Mouse (Mus musculus) retina, postnatal 7 days (tissue): Measurements from ENCODE around the gene Aoc1.

Experiments
- DNase-seq: peaks from one replicate; pipeline ENCODE4 v3.0.0-alpha.2; 2012; ENCODE audit warnings: low read depth, low spot score

The Aoc1 gene

GRCm38 (mm10) chr6:48872596-48872995 is at the start of gene Aoc1:
Aoc1 (plus strand) TSS chr6:48872896.
- DNase-seq = no peak

DNA sequence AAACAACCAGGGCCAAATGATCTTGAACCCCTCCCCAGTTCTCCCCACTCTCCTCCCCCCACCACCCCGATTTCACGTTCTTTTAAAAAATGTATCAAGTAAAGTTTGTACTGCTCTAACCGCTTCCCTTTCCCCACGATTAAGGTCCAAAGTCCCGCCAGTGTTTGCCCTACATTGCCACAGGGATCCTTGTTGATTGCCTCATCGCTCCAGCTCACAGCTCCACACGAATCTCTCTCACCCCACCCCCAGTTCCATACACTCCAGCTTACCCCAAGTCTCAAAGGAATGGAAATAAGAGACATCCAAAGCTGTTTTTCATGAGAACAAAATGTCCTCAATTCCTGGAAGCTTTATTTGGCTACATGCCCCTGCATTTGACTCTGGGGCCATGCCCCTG is 47.7 kb upstream of the Aoc1 start:
- DNase-seq = no peak

- DNase-seq = no peak
These were observed 43.7 kb upstream of the Aoc1 start for GRCm38 (mm10) chr6:48828976-48829375.

DNA sequence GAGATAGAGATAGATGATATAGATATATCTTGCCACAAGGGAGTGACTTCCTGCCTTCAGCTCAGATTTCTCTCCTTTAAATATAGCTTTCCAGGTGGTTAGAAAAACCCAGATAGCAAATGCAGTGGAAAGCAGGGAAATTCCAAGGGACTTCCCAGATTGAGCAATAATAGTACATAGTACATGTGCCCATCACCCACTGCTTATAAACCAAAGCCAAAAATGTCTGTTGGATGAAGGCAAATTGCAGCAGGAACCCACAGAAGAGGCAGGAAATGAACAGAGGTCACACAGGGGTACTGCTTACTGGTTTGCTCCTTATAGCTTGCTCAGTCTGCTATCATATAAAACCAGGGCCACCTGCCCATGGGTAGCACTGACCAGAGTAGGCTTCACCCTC is 43.0 kb upstream of the Aoc1 start:
- DNase-seq = no peak

- DNase-seq = no peak
These were observed 42.5 kb upstream of the Aoc1 start for GRCm38 (mm10) chr6:48830241-48830640.

GRCm38 (mm10) chr6:48831141-48831540 is 41.6 kb upstream of the Aoc1 start:
- no peak for DNase-seq

GRCm38 (mm10) chr6:48832426-48832825 is 40.3 kb upstream of the Aoc1 start:
- DNase-seq = no peak

DNA sequence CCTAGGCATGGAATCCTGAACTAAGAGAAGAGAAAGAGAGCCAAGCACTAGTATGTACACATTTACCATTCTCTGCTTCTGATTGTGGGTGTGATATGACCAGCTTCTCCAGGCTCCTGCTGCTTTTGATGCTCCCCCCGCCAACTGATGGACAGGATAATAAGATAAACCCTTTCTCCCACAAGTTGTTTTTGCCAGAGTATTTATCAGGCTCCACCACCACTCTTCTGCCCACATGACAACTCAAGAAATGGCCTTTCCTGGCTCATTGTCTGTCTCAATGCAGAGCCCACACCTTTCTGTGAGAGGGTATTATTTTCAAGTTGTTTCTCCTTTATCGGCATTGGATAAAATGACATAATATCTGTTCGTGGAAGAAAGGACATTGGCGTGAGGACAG is 39.2 kb upstream of the Aoc1 start:
- DNase-seq = no peak

DNA sequence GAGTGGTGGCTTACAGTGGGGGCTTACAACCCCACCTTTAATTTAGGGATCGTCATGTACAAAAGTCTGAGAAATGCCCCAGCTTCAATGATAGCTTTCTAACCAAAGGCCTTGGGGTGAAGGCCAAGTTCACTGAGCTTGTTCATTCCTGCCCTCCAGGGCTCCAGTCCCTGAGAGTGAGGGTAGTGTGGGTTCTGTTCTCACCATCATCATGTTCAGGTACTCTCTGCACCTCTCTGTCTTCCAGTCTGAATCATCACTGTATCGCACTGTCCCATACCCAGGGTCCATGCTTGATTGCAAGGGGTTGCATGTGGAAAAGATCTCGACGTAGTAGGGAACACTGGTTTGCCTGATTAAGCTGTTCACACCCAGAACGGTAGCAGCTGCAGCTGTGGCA is 37.5 kb upstream of the Aoc1 start:
- DNase-seq = no peak

GRCm38 (mm10) chr6:48836146-48836545 is 36.5 kb upstream of the Aoc1 start:
- DNase-seq = no peak

GRCm38 (mm10) chr6:48837516-48837915 is 35.2 kb upstream of the Aoc1 start:
- DNase-seq = no peak

GRCm38 (mm10) chr6:48838321-48839080 is 34.2 kb upstream of the Aoc1 start:
- DNase-seq = no peak

- DNase-seq = no peak
These were observed 32.2 kb upstream of the Aoc1 start, which contains the start of gene Tmem176a for GRCm38 (mm10) chr6:48840371-48840969. Tmem176a (plus strand) TSS chr6:48840919.

- DNase-seq = peak; percentile 77
These were observed 31.6 kb upstream of the Aoc1 start, which contains the start of gene Tmem176b for GRCm38 (mm10) chr6:48840973-48841625. Tmem176b (minus strand) TSS chr6:48841496.

DNA sequence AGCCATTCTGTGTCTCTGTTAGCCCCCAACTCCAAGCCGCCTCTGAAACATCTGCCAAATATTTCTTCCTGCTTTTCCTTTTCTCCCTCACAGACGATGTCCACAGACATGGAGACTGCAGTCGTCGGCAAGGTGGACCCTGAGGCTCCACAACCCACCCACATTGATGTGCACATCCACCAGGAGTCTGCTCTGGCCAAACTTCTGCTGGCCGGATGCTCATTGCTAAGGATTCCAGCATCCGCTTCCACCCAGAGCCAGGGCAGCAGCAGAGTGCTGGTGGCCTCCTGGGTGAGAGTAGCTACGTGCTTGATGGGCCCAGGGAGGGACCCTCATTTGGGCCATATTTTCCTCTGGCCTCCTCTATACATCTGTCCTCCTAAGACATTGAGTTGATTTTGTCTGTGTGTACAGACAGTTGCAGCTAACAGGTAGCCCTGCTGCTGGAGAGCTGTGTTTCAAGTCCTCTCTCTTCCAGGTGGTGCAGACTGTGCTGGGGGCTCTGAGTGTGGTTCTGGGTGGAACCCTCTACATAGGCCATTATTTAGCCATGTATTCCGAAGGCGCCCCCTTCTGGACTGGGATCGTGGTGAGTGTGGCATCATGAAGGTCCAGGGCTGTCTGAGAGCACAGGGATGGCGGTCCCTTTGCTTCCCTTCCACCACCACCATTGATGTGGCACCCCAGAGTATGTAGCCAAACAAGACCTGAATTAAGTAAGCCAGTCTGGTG is 30.4 kb upstream of the Aoc1 start:
- DNase-seq = no peak

DNA sequence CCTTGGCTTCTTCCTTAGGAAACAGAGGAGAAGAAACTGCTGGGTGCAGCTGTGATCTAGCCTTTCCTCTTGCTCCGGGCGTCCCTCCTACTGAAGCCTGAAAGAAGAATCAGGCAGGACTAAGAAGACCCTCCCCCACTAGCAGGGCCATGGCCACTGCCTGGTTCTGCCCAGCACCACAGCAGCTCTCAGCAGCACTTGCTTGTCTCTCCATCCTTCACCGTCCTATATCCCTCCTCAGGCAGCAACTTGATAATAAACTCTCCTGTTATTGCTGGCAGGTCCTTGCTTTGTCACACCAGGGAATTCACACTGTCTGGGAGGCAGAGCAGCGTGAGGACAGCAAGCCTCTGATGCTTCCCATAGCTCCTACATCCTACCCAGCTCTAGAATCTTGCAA is 27.6 kb upstream of the Aoc1 start:
- no peak for DNase-seq

- DNase-seq = no peak
These were observed 20.7 kb upstream of the Aoc1 start for GRCm38 (mm10) chr6:48851820-48852491.

GRCm38 (mm10) chr6:48854155-48854554 is 18.5 kb upstream of the Aoc1 start:
- no peak for DNase-seq

- DNase-seq = no peak
These were observed 14.9 kb upstream of the Aoc1 start for GRCm38 (mm10) chr6:48857613-48858302.

DNA sequence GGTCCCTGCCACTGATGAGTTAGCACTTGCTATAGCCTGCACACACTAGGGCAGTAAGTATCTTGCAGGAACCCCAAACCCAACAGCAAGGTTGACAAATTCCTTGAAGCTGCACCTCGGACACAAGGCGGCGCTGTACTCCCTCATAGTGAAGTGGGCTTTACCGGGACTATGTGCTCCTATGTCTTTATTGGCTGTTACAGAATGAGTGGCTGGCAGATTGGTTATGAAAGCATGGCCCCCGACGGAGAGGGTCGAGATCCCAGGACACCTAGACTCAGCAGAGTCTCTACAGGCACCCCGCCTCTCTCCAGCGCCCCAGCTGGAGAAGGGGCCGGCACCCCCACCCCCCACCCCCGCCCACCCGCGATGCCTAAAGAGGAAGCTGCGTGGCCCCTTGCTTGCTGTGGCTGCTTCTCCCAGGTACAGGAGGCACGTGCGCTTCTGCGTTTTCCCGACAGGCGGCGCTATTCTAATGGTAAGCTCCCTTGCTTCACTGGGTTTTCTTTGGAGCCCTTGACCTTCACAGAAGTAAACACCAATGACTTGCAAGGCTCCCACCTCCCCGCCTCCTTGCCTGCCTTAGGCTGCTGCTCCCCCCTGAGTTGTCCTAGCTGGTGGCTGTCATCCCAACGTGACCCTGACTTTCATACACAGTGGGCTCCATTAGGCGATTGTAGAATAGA is 12.4 kb upstream of the Aoc1 start:
- peak; percentile 40 for DNase-seq
